Mouse (Mus musculus): ENCODE data around the gene Zfp444. TPM values are rescaled to one million over a fixed set of nuclear protein-coding genes. Genes with fewer than 3 reads are reported as not detected.
"Not testable (repeated sequence)": the region's sequence is repeated elsewhere in the genome, so short reads cannot be mapped to it uniquely, and the experiment has no call there.

The Zfp444 gene
- total and polyA plus RNA-seq, 3 experiments, result 15.0 to 45.2 (median 29.3) TPM

- Histone ChIP-seq H3K9me3 (replicated peaks) (no peaks in the 10 kb centered on the region), H3K4me1 (ENCODE audit: insufficient read depth, low read depth, low read length) (no peaks in the 10 kb centered on the region), H3K4me3 (ENCODE audit: low read depth, low read length) (no peak overlapping the region), H3K27me3 (ENCODE audit: insufficient read depth, low read length) (no peaks in the 10 kb centered on the region; the same call in 1 of the 2 replicates), H3K36me3 (replicated peaks) (no peaks in the 10 kb centered on the region)
- DNase-seq (ENCODE audit: low spot score) (no peak), ATAC-seq (ENCODE audit: extremely low read depth, insufficient number of reproducible peaks, low FRiP score, poor library complexity, severe bottlenecking) (no peak)
- TF ChIP-seq POLR2AphosphoS5 (IDR thresholded peaks at IDR 0.05; ENCODE audit: insufficient replicate concordance, low read depth, low read length), result no peak
Observed at GRCm38 (mm10) chr7:6220147-6220546, 48.1 kb downstream of the Zfp444 start.

GRCm38 (mm10) chr7:6221978-6222377 is 50.0 kb downstream of the Zfp444 start, which contains the start of gene Zscan5b:
Zscan5b (plus strand) TSS chr7:6222278.
- Histone ChIP-seq H3K4me1 (ENCODE audit: insufficient read depth, low read depth, low read length) (no peaks in the 10 kb centered on the region), H3K9me3 (replicated peaks) (no peaks in the 10 kb centered on the region), H3K27me3 (ENCODE audit: insufficient read depth, low read length) (no peaks in the 10 kb centered on the region; the same call in 1 of the 2 replicates), H3K36me3 (replicated peaks) (no peaks in the 10 kb centered on the region), H3K4me3 (ENCODE audit: low read depth, low read length) (no peak within 1 kb of the TSS)
- no peak for TF ChIP-seq CTCF (IDR thresholded peaks at IDR 0.05; ENCODE audit: low read depth, low read length)
- TF ChIP-seq TAL1 (conservative IDR thresholded peaks at IDR 0.05; ENCODE audit: low read depth, low read length), result no peak
- TF ChIP-seq POLR2AphosphoS5 (IDR thresholded peaks at IDR 0.05; ENCODE audit: insufficient replicate concordance, low read depth, low read length), result no peak
- no peak for TF ChIP-seq GATA2 (IDR thresholded peaks at IDR 0.05; ENCODE audit: borderline replicate concordance, low read depth, low read length)
- TF ChIP-seq GATA1 (IDR thresholded peaks at IDR 0.05; ENCODE audit: borderline replicate concordance, low read length), result no peak
- DNase-seq (ENCODE audit: low spot score), result no peak
- no peak for ATAC-seq (ENCODE audit: extremely low read depth, insufficient number of reproducible peaks, low FRiP score, poor library complexity, severe bottlenecking)

GRCm38 (mm10) chr7:6228491-6228890 is 56.5 kb downstream of the Zfp444 start:
- not testable (repeated sequence) for ATAC-seq (ENCODE audit: extremely low read depth, insufficient number of reproducible peaks, low FRiP score, poor library complexity, severe bottlenecking); H3K27me3 ChIP-seq (ENCODE audit: insufficient read depth, low read length); DNase-seq (ENCODE audit: low spot score); H3K36me3 ChIP-seq (replicated peaks); H3K4me3 ChIP-seq (ENCODE audit: low read depth, low read length); H3K9me3 ChIP-seq (replicated peaks); H3K4me1 ChIP-seq (ENCODE audit: insufficient read depth, low read depth, low read length)

GRCm38 (mm10) chr7:6239787-6240186 is 67.8 kb downstream of the Zfp444 start:
- no peaks in the 10 kb centered on the region for H3K4me1 ChIP-seq (ENCODE audit: insufficient read depth, low read depth, low read length)
- peaks cover 10% of the 10 kb centered on the region; the same call in 1 of the 2 replicates for H3K27me3 ChIP-seq (ENCODE audit: insufficient read depth, low read length)
- no peaks in the 10 kb centered on the region for H3K9me3 ChIP-seq (replicated peaks)
- no peak overlapping the region for H3K4me3 ChIP-seq (ENCODE audit: low read depth, low read length)
- DNase-seq (ENCODE audit: low spot score) (no peak), ATAC-seq (ENCODE audit: extremely low read depth, insufficient number of reproducible peaks, low FRiP score, poor library complexity, severe bottlenecking) (no peak)
- H3K36me3 ChIP-seq (replicated peaks), result no peaks in the 10 kb centered on the region
- TF ChIP-seq POLR2AphosphoS5 (IDR thresholded peaks at IDR 0.05; ENCODE audit: insufficient replicate concordance, low read depth, low read length), result no peak
- TF ChIP-seq TAL1 (conservative IDR thresholded peaks at IDR 0.05; ENCODE audit: low read depth, low read length), result no peak
- TF ChIP-seq GATA1 (IDR thresholded peaks at IDR 0.05; ENCODE audit: borderline replicate concordance, low read length), result no peak
- TF ChIP-seq CTCF (IDR thresholded peaks at IDR 0.05; ENCODE audit: low read depth, low read length), result no peak
- TF ChIP-seq GATA2 (IDR thresholded peaks at IDR 0.05; ENCODE audit: borderline replicate concordance, low read depth, low read length), result no peak

GRCm38 (mm10) chr7:6240841-6241425 is 68.9 kb downstream of the Zfp444 start:
- not testable (repeated sequence) for H3K4me3 ChIP-seq (ENCODE audit: low read depth, low read length); H3K4me1 ChIP-seq (ENCODE audit: insufficient read depth, low read depth, low read length); ATAC-seq (ENCODE audit: extremely low read depth, insufficient number of reproducible peaks, low FRiP score, poor library complexity, severe bottlenecking); H3K9me3 ChIP-seq (replicated peaks); H3K36me3 ChIP-seq (replicated peaks)
- DNase-seq (ENCODE audit: low spot score), result peak; percentile 11
- peaks cover 10% of the 10 kb centered on the region; the same call in 1 of the 2 replicates for H3K27me3 ChIP-seq (ENCODE audit: insufficient read depth, low read length)
- TF ChIP-seq CTCF (IDR thresholded peaks at IDR 0.05; ENCODE audit: low read depth, low read length), result peak; percentile 32; the same call in 1 of the 2 replicates

Other genes starting within 250 kb of the Zfp444 start
- gene Vmn1r65, start 161.2 kb upstream of the Zfp444 start, total RNA-seq (2014; fragmentation: Nextera tagmentation), result not detected in 2 replicates
- gene Vmn1r65, start 161.2 kb upstream of the Zfp444 start, total RNA-seq (2017), result 0.06 and 0.22 TPM in 2 replicates
- not detected in 2 replicates for gene Vmn1r65, start 161.2 kb upstream of the Zfp444 start, polyA plus RNA-seq (2012)
- gene Nlrp4c, start 127.1 kb upstream of the Zfp444 start, total RNA-seq (2014; fragmentation: Nextera tagmentation), result not detected in 2 replicates
- gene Nlrp4c, start 127.1 kb upstream of the Zfp444 start, total RNA-seq (2017), result 0.06 and 0.11 TPM in 2 replicates
- not detected in 2 replicates for gene Nlrp4c, start 127.1 kb upstream of the Zfp444 start, polyA plus RNA-seq (2012)
- gene Zfp787, start 16.2 kb upstream of the Zfp444 start, total RNA-seq (2014; fragmentation: Nextera tagmentation), result 23.5 and 36.9 TPM in 2 replicates
- gene Zfp787, start 16.2 kb upstream of the Zfp444 start, total RNA-seq (2017), result 33.1 and 39.0 TPM in 2 replicates
- 47.7 and 49.8 TPM in 2 replicates for gene Zfp787, start 16.2 kb upstream of the Zfp444 start, polyA plus RNA-seq (2012)
- not detected in 2 replicates for gene Galp, start 24.9 kb downstream of the Zfp444 start, total RNA-seq (2014; fragmentation: Nextera tagmentation)
- not detected in 2 replicates for gene Galp, start 24.9 kb downstream of the Zfp444 start, total RNA-seq (2017)
- gene Galp, start 24.9 kb downstream of the Zfp444 start, polyA plus RNA-seq (2012), result not detected in 2 replicates
- not detected in 2 replicates for gene Zscan5b, start 50.1 kb downstream of the Zfp444 start, total RNA-seq (2014; fragmentation: Nextera tagmentation)
- gene Zscan5b, start 50.1 kb downstream of the Zfp444 start, total RNA-seq (2017), result not detected in 2 replicates
- gene Zscan5b, start 50.1 kb downstream of the Zfp444 start, polyA plus RNA-seq (2012), result not detected in 2 replicates
- gene Epp13, start 80.5 kb downstream of the Zfp444 start, total RNA-seq (2014; fragmentation: Nextera tagmentation), result not detected in 2 replicates
- not detected in 2 replicates for gene Epp13, start 80.5 kb downstream of the Zfp444 start, total RNA-seq (2017)
- gene Epp13, start 80.5 kb downstream of the Zfp444 start, polyA plus RNA-seq (2012), result not detected in 2 replicates
- gene Zfp667, start 114.4 kb downstream of the Zfp444 start, total RNA-seq (2014; fragmentation: Nextera tagmentation), result 10.1 and 12.8 TPM in 2 replicates
- gene Zfp667, start 114.4 kb downstream of the Zfp444 start, total RNA-seq (2017), result 16.3 and 17.0 TPM in 2 replicates
- 0.19 and 0.47 TPM in 2 replicates for gene Zfp667, start 114.4 kb downstream of the Zfp444 start, polyA plus RNA-seq (2012)
- gene Zfp583, start 159.1 kb downstream of the Zfp444 start, total RNA-seq (2014; fragmentation: Nextera tagmentation), result 1.2 and 3.1 TPM in 2 replicates
- gene Zfp583, start 159.1 kb downstream of the Zfp444 start, total RNA-seq (2017), result 0.49 and 0.64 TPM in 2 replicates
- 0.29 and 0.38 TPM in 2 replicates for gene Zfp583, start 159.1 kb downstream of the Zfp444 start, polyA plus RNA-seq (2012)
- not detected in 2 replicates for gene Gm3854, start 171.5 kb downstream of the Zfp444 start, total RNA-seq (2014; fragmentation: Nextera tagmentation)
- 0.05 and 0.12 TPM in 2 replicates for gene Gm3854, start 171.5 kb downstream of the Zfp444 start, total RNA-seq (2017)
- gene Gm3854, start 171.5 kb downstream of the Zfp444 start, polyA plus RNA-seq (2012), result not detected in 2 replicates
- 0.83 and 8.5 TPM in 2 replicates for gene Zfp78, start 191.1 kb downstream of the Zfp444 start, total RNA-seq (2014; fragmentation: Nextera tagmentation)
- 2.3 and 2.5 TPM in 2 replicates for gene Zfp78, start 191.1 kb downstream of the Zfp444 start, total RNA-seq (2017)
- gene Zfp78, start 191.1 kb downstream of the Zfp444 start, polyA plus RNA-seq (2012), result 0.03 and 0.12 TPM in 2 replicates
- 2.1 and 5.8 TPM in 2 replicates for gene Zfp28, start 211.1 kb downstream of the Zfp444 start, total RNA-seq (2014; fragmentation: Nextera tagmentation)
- gene Zfp28, start 211.1 kb downstream of the Zfp444 start, total RNA-seq (2017), result 1.8 and 2.6 TPM in 2 replicates
- gene Zfp28, start 211.1 kb downstream of the Zfp444 start, polyA plus RNA-seq (2012), result 0.46 and 0.63 TPM in 2 replicates
- 1.5 TPM in 1 of 2 replicates, not detected in the other for gene Smim17, start 226.5 kb downstream of the Zfp444 start, total RNA-seq (2014; fragmentation: Nextera tagmentation)
- not detected in 2 replicates for gene Smim17, start 226.5 kb downstream of the Zfp444 start, total RNA-seq (2017)
- gene Smim17, start 226.5 kb downstream of the Zfp444 start, polyA plus RNA-seq (2012), result not detected in 2 replicates
- not detected in 2 replicates for gene Gm20715, start 238.1 kb downstream of the Zfp444 start, total RNA-seq (2014; fragmentation: Nextera tagmentation)
- gene Gm20715, start 238.1 kb downstream of the Zfp444 start, total RNA-seq (2017), result 0.06 and 0.11 TPM in 2 replicates
- not detected in 2 replicates for gene Gm20715, start 238.1 kb downstream of the Zfp444 start, polyA plus RNA-seq (2012)